Mouse (Mus musculus) CH12.LX (cell line): ENCODE measurements at regions not wholly inside any gene's neighbourhood (a gene's known extent, or its start where the extent isn't known, plus 50 kb on each side); places are given as distances from the start of the nearest gene placed in this dataset.

Experiments used
- DNase-seq: peaks from one replicate; pipeline ENCODE4 v3.0.0-alpha.2; 2013; ENCODE audit errors: extremely low read depth
- H3K27ac ChIP-seq: 2 replicates; pipeline ENCODE4 v1.5.1; 2012; ENCODE audit warnings: low read depth, mild to moderate bottlenecking, control low read depth, moderate library complexity; ENCODE audit not compliant: insufficient read depth
- H3K27me3 ChIP-seq: replicated peaks from 2 replicates; pipeline ENCODE3; 2012; ENCODE audit warnings: inconsistent platforms
- H3K36me3 ChIP-seq, 2 experiments: replicated peaks in 1 of 2; 2 replicates each; pipeline versions ENCODE3 to v1.6.1; 2012; ENCODE audit warnings: inconsistent platforms in 1 of 2, low read length in 1 of 2, mild to moderate bottlenecking in 1 of 2, mixed read lengths in 1 of 2, moderate library complexity in 1 of 2; ENCODE audit not compliant: control insufficient read depth in 1 of 2, insufficient read depth in 1 of 2
- H3K4me1 ChIP-seq, 2 experiments: 2 replicates each; pipeline ENCODE4 v1.6.1; 2012; ENCODE audit warnings: inconsistent platforms in 1 of 2, moderate library complexity in 1 of 2; ENCODE audit not compliant: insufficient read depth in 2 of 2, control insufficient read depth in 1 of 2
- H3K4me2 ChIP-seq: 2 replicates; pipeline ENCODE4 v1.6.1; 2012; ENCODE audit warnings: low read depth, mild to moderate bottlenecking, control low read depth; ENCODE audit not compliant: poor library complexity, insufficient read depth, severe bottlenecking
- H3K4me3 ChIP-seq, 3 experiments: fragments of 150-350 bp in 1 of 3; sonication (generic) in 1 of 3; replicated peaks in 1 of 3; 2 replicates each; pipeline versions ENCODE3 to v1.5.1; 2011 to 2012; ENCODE audit warnings: low read depth in 2 of 3, low read length in 2 of 3, mild to moderate bottlenecking in 2 of 3, moderate library complexity in 2 of 3, control low read depth in 1 of 3, improper control_type of control experiment in 1 of 3, inconsistent platforms in 1 of 3, mixed read lengths in 1 of 3; ENCODE audit not compliant: poor library complexity in 1 of 3
- H3K79me2 ChIP-seq: replicated peaks from 2 replicates; pipeline ENCODE4 v1.6.1; 2012; ENCODE audit warnings: mild to moderate bottlenecking, moderate library complexity; ENCODE audit not compliant: control insufficient read depth, poor library complexity, insufficient read depth, severe bottlenecking; ENCODE audit errors: extremely low read depth
- H3K9ac ChIP-seq: 2 replicates; pipeline ENCODE4 v1.6.1; 2012; ENCODE audit warnings: low read depth, mild to moderate bottlenecking, control low read depth, moderate library complexity; ENCODE audit not compliant: insufficient read depth
- H3K9me3 ChIP-seq: replicated peaks from 2 replicates; pipeline ENCODE3; 2012; ENCODE audit warnings: low read length, inconsistent platforms, mixed read lengths
- E2F4 ChIP-seq: IDR thresholded peaks from 2 replicates; pipeline ENCODE4 v1.6.1; 2011; ENCODE audit warnings: low read depth, low read length, improper control_type of control experiment; ENCODE audit not compliant: insufficient replicate concordance
- IRF4 ChIP-seq: IDR thresholded peaks from 2 replicates; pipeline ENCODE4 v1.6.1; 2014; ENCODE audit warnings: low read depth, mild to moderate bottlenecking, inconsistent platforms, low read length, improper control_type of control experiment
- KAT2A ChIP-seq: IDR thresholded peaks from 2 replicates; pipeline ENCODE4 v1.6.1; 2012; ENCODE audit warnings: low read length, improper control_type of control experiment, inconsistent platforms; ENCODE audit not compliant: insufficient replicate concordance
- MAX ChIP-seq: IDR thresholded peaks from 2 replicates; pipeline ENCODE4 v1.6.1; 2011; ENCODE audit warnings: low read length, improper control_type of control experiment
- PAX5 ChIP-seq: IDR thresholded peaks from 2 replicates; pipeline ENCODE4 v1.6.1; 2012; ENCODE audit warnings: low read length, inconsistent platforms, mixed read lengths
- ZKSCAN1 ChIP-seq: IDR thresholded peaks from 2 replicates; pipeline ENCODE4 v1.6.1; 2012; ENCODE audit warnings: low read depth, inconsistent platforms, low read length, improper control_type of control experiment, borderline replicate concordance
- ZNF384 ChIP-seq: IDR thresholded peaks from 2 replicates; pipeline ENCODE4 v1.6.1; 2012; ENCODE audit warnings: low read depth, low read length, improper control_type of control experiment, inconsistent platforms
- dilution Hi-C: fragments of 300-500 bp; cut with MboI; formaldehyde crosslinking; loops from 2 replicates; pipeline ENCODE4 v1.14.3; 2020; ENCODE audit warnings: low sequenced_read_pairs; ENCODE audit not compliant: extremely low pct_unique_long_range_greater_than_20kb, extremely low pct_ligation_motif_present
- in situ Hi-C: fragments of 300-500 bp; cut with MboI; formaldehyde crosslinking; loops from 3 replicates; pipeline ENCODE4 v1.14.3; 2019; ENCODE audit warnings: low sequenced_read_pairs, low pct_ligation_motif_present, low pct_unique_long_range_greater_than_20kb, mixed read lengths

DNA sequence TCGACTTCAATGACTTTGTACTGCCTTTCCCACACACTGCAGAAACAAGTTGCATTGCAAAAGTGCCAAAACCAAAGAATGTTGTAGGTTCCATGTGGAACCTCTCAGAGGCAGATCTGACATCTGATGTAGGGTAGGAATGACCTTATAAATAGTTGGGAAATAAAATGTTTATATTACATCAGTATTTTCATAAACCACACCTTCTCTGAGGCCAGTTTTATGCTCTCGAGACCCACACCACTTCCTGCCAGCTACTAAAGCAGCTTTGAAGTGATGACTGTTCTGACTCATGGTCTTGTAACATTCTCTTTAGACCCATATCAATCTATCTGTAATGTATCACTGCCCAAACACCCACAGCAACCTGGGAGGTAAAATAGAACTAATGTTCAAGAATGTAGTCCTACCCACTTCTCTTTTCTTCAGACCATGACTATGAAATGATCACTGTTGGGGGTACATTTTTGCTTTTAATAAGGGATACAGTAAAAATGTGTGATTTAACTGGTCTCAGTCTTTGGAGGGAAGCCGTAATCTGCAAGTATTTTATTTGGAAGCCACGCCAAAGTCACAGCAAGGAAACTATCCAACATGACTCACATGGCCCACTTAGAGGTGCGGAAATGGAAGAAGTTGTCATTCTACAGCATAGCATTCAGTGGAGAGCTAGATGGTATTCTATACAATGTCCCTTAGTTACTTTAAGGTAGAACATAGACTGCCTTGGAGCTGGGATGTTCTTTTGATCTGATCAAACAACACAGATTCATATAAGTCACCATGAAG, 199.4 kb downstream of the Snx13 start:
- no peaks in the 10 kb centered on the region for H3K9me3 ChIP-seq
- no peak overlapping the region for H3K4me3 ChIP-seq
- no peak for DNase-seq
- H3K36me3 ChIP-seq = no peaks in the 10 kb centered on the region
- TF ChIP-seq KAT2A (no peak), PAX5 (no peak), E2F4 (no peak), ZKSCAN1 (no peak)
- H3K4me2 ChIP-seq = no peak overlapping the region
- in situ Hi-C loops = no loop called here
- H3K27ac ChIP-seq = no peak overlapping the region
- dilution Hi-C loops = no loop called here
- H3K9ac ChIP-seq = no peak overlapping the region
- 0 out of 4 replicates have a peak, but pooled peaks cover 0 to 3% of the 10 kb centered on the region in 2 experiments for H3K4me1 ChIP-seq
- H3K79me2 ChIP-seq = no peaks in the 10 kb centered on the region
- no peaks in the 10 kb centered on the region for H3K27me3 ChIP-seq

- Histone ChIP-seq H3K4me2 (no peak overlapping the region), H3K36me3 (no peaks in the 10 kb centered on the region), H3K4me1 (no peaks in the 10 kb centered on the region), H3K9ac (no peak overlapping the region), H3K79me2 (no peaks in the 10 kb centered on the region), H3K27me3 (no peaks in the 10 kb centered on the region), H3K27ac (no peak overlapping the region), H3K4me3 (no peak overlapping the region), H3K9me3 (no peaks in the 10 kb centered on the region)
- no peak for DNase-seq
- no peak for TF ChIP-seq KAT2A
- in situ Hi-C loops = no loop called here
- dilution Hi-C loops = no loop called here
These were observed 185.3 kb downstream of the Snx13 start for GRCm38 (mm10) chr12:35232322-35232673.

- no peak overlapping the region for H3K4me2 ChIP-seq
- no peak overlapping the region for H3K9ac ChIP-seq
- H3K27ac ChIP-seq = no peak overlapping the region
- no peak overlapping the region for H3K4me3 ChIP-seq
- H3K27me3 ChIP-seq = no peaks in the 10 kb centered on the region
- H3K9me3 ChIP-seq = no peaks in the 10 kb centered on the region
- dilution Hi-C loops = no loop called here
- in situ Hi-C loops = no loop called here
- no peaks in the 10 kb centered on the region for H3K79me2 ChIP-seq
- TF ChIP-seq MAX (no peak), IRF4 (no peak), ZNF384 (no peak)
- DNase-seq = no peak
- no peaks in the 10 kb centered on the region for H3K36me3 ChIP-seq
- H3K4me1 ChIP-seq = no peaks in the 10 kb centered on the region
These were observed 184.7 kb downstream of the Snx13 start for GRCm38 (mm10) chr12:35231414-35232321.
